Mouse (Mus musculus) ES-E14 (cell line): ENCODE data around the gene Gnb1.

Source experiments
- MAFK ChIP-seq: IDR thresholded peaks from 2 replicates; pipeline ENCODE4 v1.6.1; 2014; ENCODE audit warnings: mild to moderate bottlenecking, low read depth, low read length, inconsistent platforms; ENCODE audit not compliant: insufficient read depth
- ZNF384 ChIP-seq: IDR thresholded peaks from 2 replicates; pipeline ENCODE4 v1.6.1; 2012; ENCODE audit warnings: low read depth, low read length, inconsistent platforms

DNA sequence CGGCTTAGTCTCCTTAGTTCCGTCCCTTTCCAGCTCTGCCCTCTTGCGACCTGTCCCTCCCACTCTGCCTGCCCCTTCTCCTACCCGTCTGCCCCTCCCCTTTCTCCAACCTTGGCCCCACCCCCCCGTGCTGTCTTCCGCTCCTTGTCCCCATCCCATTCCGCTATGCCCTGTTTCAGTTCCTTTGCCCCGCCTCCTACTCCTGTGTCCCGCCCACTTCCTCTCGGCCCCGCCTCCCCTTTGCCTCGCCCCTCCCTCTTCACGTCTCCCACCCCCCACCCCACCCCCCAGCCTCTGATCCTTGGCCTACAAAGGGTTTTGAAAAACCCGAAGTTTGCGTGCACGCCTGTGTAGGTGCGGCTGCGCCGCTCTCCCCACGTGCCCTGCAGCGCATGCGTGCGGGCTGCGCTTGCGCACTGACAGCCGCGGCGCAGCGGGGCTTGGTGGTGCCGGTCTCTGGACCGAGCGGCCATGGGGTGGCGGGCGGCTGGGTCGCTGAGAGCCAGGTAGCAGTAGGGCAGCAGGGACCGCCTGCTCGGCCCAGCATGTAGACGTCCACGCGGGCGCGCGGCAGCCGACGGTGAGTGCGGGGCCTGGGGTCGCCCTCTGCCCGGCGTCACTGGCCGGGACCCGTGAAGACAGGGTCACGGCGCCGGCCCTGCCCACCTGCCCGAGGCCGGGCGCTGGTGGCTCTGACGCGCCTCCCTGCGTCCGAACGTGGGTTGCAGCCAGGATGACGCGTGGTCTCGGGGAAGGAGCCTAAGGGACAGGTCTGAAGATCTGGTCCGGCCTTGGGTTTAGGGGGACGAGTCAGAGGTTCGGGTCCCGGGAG is 72.5 kb downstream of the Gnb1 start:
- TF ChIP-seq MAFK (no peak), ZNF384 (no peak)
